Mouse (Mus musculus) thymus, adult 2 months (tissue): ENCODE measurements around the gene Etfdh. TPM values are rescaled to one million over a fixed set of nuclear protein-coding genes. Genes with fewer than 3 reads are reported as not detected.

Source experiments
- DNase-seq: peaks from one replicate; pipeline ENCODE4 v3.0.0; 2021
- H3K27ac ChIP-seq: fragments of 200-500 bp; 2 replicates; pipeline ENCODE4 v1.5.1; 2012; ENCODE audit warnings: low read length, control low read depth; ENCODE audit not compliant: control insufficient read depth, insufficient read depth
- H3K27me3 ChIP-seq: fragments of 200-500 bp; 2 replicates; pipeline ENCODE4 v1.6.1; 2012; ENCODE audit warnings: mild to moderate bottlenecking, low read length, moderate library complexity, mixed read lengths; ENCODE audit not compliant: control insufficient read depth, insufficient read depth
- H3K36me3 ChIP-seq: fragments of 200-500 bp; 2 replicates; pipeline ENCODE4 v1.6.1; 2012; ENCODE audit warnings: mild to moderate bottlenecking, low read length, moderate library complexity; ENCODE audit not compliant: control insufficient read depth, insufficient read depth
- H3K4me1 ChIP-seq: fragments of 200-500 bp; replicated peaks from 2 replicates; pipeline ENCODE4 v1.6.1; 2012; ENCODE audit warnings: low read length; ENCODE audit not compliant: control insufficient read depth, insufficient read depth
- H3K4me3 ChIP-seq: fragments of 200-500 bp; 2 replicates; pipeline ENCODE4 v1.5.1; 2012; ENCODE audit warnings: mild to moderate bottlenecking, low read length, control low read depth, moderate library complexity; ENCODE audit not compliant: control insufficient read depth, insufficient read depth
- CTCF ChIP-seq: fragments of 200-500 bp; IDR thresholded peaks from 2 replicates; pipeline ENCODE4 v1.5.1; 2012; ENCODE audit warnings: mild to moderate bottlenecking, control low read depth, low read length, moderate library complexity, borderline replicate concordance; ENCODE audit not compliant: control insufficient read depth, poor library complexity, insufficient read depth; ENCODE audit errors: extremely low read depth
- POLR2A ChIP-seq: fragments of 200-500 bp; IDR thresholded peaks from 2 replicates; pipeline ENCODE4 v1.6.1; 2012; ENCODE audit warnings: mild to moderate bottlenecking, low read length, control low read depth, moderate library complexity; ENCODE audit not compliant: control insufficient read depth, poor library complexity, insufficient read depth; ENCODE audit errors: extremely low read depth
- WGBS: fragments of 180-500 bp; shearing (Covaris S2); methylation state at CpG from one replicate; pipeline ENCODE4 v1.1.7; 2018; 5-methylcytosine and 5-hydroxymethylcytosine counted together
- polyA plus RNA-seq: library from polyadenylated mRNA; depleted of rRNA; stranded (reverse); fragments of >200 nt; gene quantifications from 2 replicates; pipeline ENCODE4 v1.2.3, GENCODE M21; 2012; rRNA removed

Etfdh gene
- polyA plus RNA-seq, 1 experiment = 61.3 TPM

GRCm38 (mm10) chr3:79555061-79555460, 74.2 kb downstream of the Etfdh start:
- Histone ChIP-seq H3K36me3 (no peaks in the 10 kb centered on the region), H3K4me3 (no peak overlapping the region), H3K4me1 (no peaks in the 10 kb centered on the region), H3K27me3 (no peaks in the 10 kb centered on the region), H3K27ac (no peak overlapping the region)
- DNase-seq = no peak
- 95% methylated on average over 6 of the region's 6 CpGs for WGBS
- TF ChIP-seq POLR2A (no peak), CTCF (no peak)

Other genes with a start within 250 kb of the Etfdh start
- 2.3 and 2.7 TPM in 2 replicates for gene Fnip2, start 61.7 kb downstream of the Etfdh start, polyA plus RNA-seq
- gene Ppid, start 38.2 kb downstream of the Etfdh start, polyA plus RNA-seq = 14.5 and 15.6 TPM in 2 replicates
- gene 4930579G24Rik, start 421 bp downstream of the Etfdh start, polyA plus RNA-seq = 8.6 and 12.8 TPM in 2 replicates
- gene Rxfp1, start 108.4 kb upstream of the Etfdh start, polyA plus RNA-seq = 0.38 and 0.75 TPM in 2 replicates
- gene Tmem144, start 223.3 kb upstream of the Etfdh start, polyA plus RNA-seq = 0.38 and 1.4 TPM in 2 replicates